In genomic region chr7:51815473-51816282, GRCm38 (mm10) we compare ENCODE assay signal across 11 mouse cellular contexts. TPM values are rescaled to one million over a fixed set of nuclear protein-coding genes. Genes with fewer than 3 reads are reported as not detected.
A peak's percentile ranks its signal among the peaks of the same experiment; 100 is the strongest.
DNase-seq lines count a peak whose midpoint lies in the region; ATAC-seq lines count a peak whose summit lies in the region.
"Had no signal": no experiment of that assay in that cellular context is flagged by ENCODE, and none has a peak within 500 bp of the region (broad histone marks: within the 10 kb centered on the region; RNA-seq: fewer than 3 reads in every experiment).

No protein-coding gene starts in this region.

- no peak overlapping the region for H3K27ac ChIP-seq in forebrain, embryonic 13.5 days
- 0 out of 2 replicates have a peak overlapping the region, but pooled peaks have one; percentile 8 for H3K27ac ChIP-seq in midbrain, embryonic 14.5 days (replicated peaks; ENCODE audit: low read depth, low read length)
- H3K27ac ChIP-seq: embryonic facial prominence, embryonic 15.5 days had no signal

- no peak overlapping the region for H3K4me2 ChIP-seq in forebrain, embryonic 13.5 days
- no peak overlapping the region for H3K4me2 ChIP-seq in midbrain, embryonic 14.5 days (ENCODE audit: low read length)
- H3K4me2 ChIP-seq: embryonic facial prominence, embryonic 15.5 days had no signal

- H3K9ac ChIP-seq in forebrain, embryonic 13.5 days = no peak overlapping the region
- no peak overlapping the region for H3K9ac ChIP-seq in midbrain, embryonic 14.5 days (replicated peaks; ENCODE audit: low read length)
- H3K9ac ChIP-seq: embryonic facial prominence, embryonic 15.5 days had no signal

- no peaks in the 10 kb centered on the region for H3K27me3 ChIP-seq in forebrain, embryonic 13.5 days
- no peaks in the 10 kb centered on the region for H3K27me3 ChIP-seq in midbrain, embryonic 14.5 days (ENCODE audit: control insufficient read depth, insufficient read depth, low read length)
- H3K27me3 ChIP-seq: embryonic facial prominence, embryonic 15.5 days; megakaryocyte, embryonic 14.5 days had no signal

- no peaks in the 10 kb centered on the region for H3K36me3 ChIP-seq in forebrain, embryonic 13.5 days (ENCODE audit: poor library complexity, severe bottlenecking)
- H3K36me3 ChIP-seq in midbrain, embryonic 14.5 days (ENCODE audit: control insufficient read depth, insufficient read depth, low read length) = no peaks in the 10 kb centered on the region
- H3K36me3 ChIP-seq: embryonic facial prominence, embryonic 15.5 days had no signal

- H3K9me3 ChIP-seq in forebrain, embryonic 13.5 days (replicated peaks) = no peaks in the 10 kb centered on the region
- no peaks in the 10 kb centered on the region for H3K9me3 ChIP-seq in midbrain, embryonic 14.5 days (ENCODE audit: control insufficient read depth, low read length)
- H3K9me3 ChIP-seq: embryonic facial prominence, embryonic 15.5 days; megakaryocyte, embryonic 14.5 days had no signal

- 48% methylated on average over 4 of the region's 4 CpGs for WGBS in forebrain, embryonic 13.5 days
- 53% methylated on average over 4 of the region's 4 CpGs for WGBS in midbrain, embryonic 14.5 days

- no peaks in the 10 kb centered on the region for H3K4me1 ChIP-seq in forebrain, embryonic 13.5 days
- no peaks in the 10 kb centered on the region for H3K4me1 ChIP-seq in midbrain, embryonic 14.5 days (ENCODE audit: control insufficient read depth, insufficient read depth, low read length)
- H3K4me1 ChIP-seq: embryonic facial prominence, embryonic 15.5 days; megakaryocyte, embryonic 14.5 days had no signal

- peak; percentile 13 for DNase-seq in layer of hippocampus, adult 11-12 months (ENCODE audit: low spot score)
- DNase-seq in layer of hippocampus, postnatal 36 days = no peak
- peak; percentile 8 for DNase-seq in R1 (ENCODE audit: low read depth, low spot score)
- DNase-seq in midbrain, embryonic 14.5 days = peak; percentile 86
- no peak for DNase-seq in testis, postnatal 10 days (ENCODE audit: low spot score)
- DNase-seq in thymus, adult 18-20 months = no peak
- no peak for DNase-seq in thymus, postnatal 36 days
- DNase-seq: right cerebral cortex, postnatal 25 days had no signal

- H3K4me3 ChIP-seq in forebrain, embryonic 13.5 days = no peak overlapping the region
- H3K4me3 ChIP-seq in midbrain, embryonic 14.5 days (replicated peaks; ENCODE audit: low read depth, low read length) = no peak overlapping the region
- H3K4me3 ChIP-seq: embryonic facial prominence, embryonic 15.5 days; megakaryocyte, embryonic 14.5 days had no signal

- ATAC-seq in forebrain, embryonic 13.5 days = peak; percentile 93
- peak; percentile 85; the same call in 1 of the 2 replicates for ATAC-seq in midbrain, embryonic 14.5 days (ENCODE audit: low FRiP score, low TSS enrichment)

RNA-seq across cellular contexts. Expression of gene Gas2, which starts 46.1 kb away (rescaled TPM):
- total RNA-seq in layer of hippocampus, postnatal 36 days (2021) = 10 to 100 TPM; 21.3 to 28.7 TPM
- 22.8 and 25.0 TPM in 2 replicates for polyA plus RNA-seq in forebrain, embryonic 13.5 days (2015; fragmentation: Nextera tagmentation; extraction: Ambion mirVana)
- 13.8 and 20.9 TPM in 2 replicates for polyA plus RNA-seq in midbrain, embryonic 14.5 days (2014; fragmentation: Nextera tagmentation; extraction: Ambion mirVana)

RNA-seq across cellular contexts. Expression of gene Fancf, which starts 46.4 kb away (rescaled TPM):
- total RNA-seq in layer of hippocampus, postnatal 36 days (2021) = 1 to 10 TPM; 3.9 to 5.1 TPM
- 3.6 and 5.2 TPM in 2 replicates for polyA plus RNA-seq in forebrain, embryonic 13.5 days (2015; fragmentation: Nextera tagmentation; extraction: Ambion mirVana)
- polyA plus RNA-seq in midbrain, embryonic 14.5 days (2014; fragmentation: Nextera tagmentation; extraction: Ambion mirVana) = 11.6 and 12.1 TPM in 2 replicates

Comparison
In these comparisons a context has a peak if more than half of its experiments do, and no peak if none do; other contexts are left out.
1. DNase-seq: peak in layer of hippocampus, adult 11-12 months (single experiment), R1 (single experiment) and midbrain, embryonic 14.5 days (single experiment); none in layer of hippocampus, postnatal 36 days (0 of 2), testis, postnatal 10 days (single experiment), thymus, adult 18-20 months (0 of 2) and thymus, postnatal 36 days (0 of 2).